Comparison of ENCODE assay signal across 28 mouse cellular contexts in the genomic region with DNA sequence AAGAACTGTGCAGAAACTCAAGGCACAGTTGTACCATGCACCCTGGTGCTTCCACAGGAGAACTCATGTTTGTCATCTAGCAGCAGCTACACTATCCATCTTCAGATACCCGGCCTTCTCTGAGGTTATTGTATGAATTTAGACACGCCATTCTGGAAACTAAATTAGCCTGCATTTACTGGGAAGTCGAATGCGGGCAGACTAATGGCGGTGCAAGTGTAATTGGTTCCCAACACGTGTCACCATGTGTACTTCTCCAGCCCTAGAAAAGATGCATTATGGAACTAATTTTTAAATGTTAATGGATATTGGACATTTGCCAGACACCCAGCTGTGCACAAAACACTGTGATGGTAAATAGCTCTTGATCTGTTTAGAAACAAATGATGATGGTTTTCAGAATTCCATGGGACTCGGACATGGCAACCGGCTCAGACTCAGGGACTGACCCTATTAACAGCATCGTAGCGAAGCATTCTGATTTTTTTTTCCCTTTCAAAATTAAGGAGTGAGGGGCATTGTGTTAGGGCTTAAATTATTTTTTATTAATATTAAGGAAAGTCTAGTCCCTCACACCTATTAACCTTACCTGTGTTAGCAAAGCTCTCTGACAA.
DNase-seq lines count a peak whose midpoint lies in the region; ATAC-seq and TF ChIP-seq lines count a peak whose summit lies in the region.
"Had no signal": no experiment of that assay in that cellular context is flagged by ENCODE, and none has a peak within 500 bp of the region (broad histone marks: within the 10 kb centered on the region; RNA-seq: fewer than 3 reads in every experiment).

No protein-coding gene starts in this region.

- TF ChIP-seq CTCF in hindbrain, postnatal 0 days (IDR thresholded peaks at IDR 0.05; ENCODE audit: low read depth), result no peak

- no peaks in the 10 kb centered on the region for H3K9me3 ChIP-seq in hindbrain, embryonic 12.5 days (replicated peaks)
- H3K9me3 ChIP-seq in hindbrain, embryonic 10.5 days, result no peaks in the 10 kb centered on the region
- H3K9me3 ChIP-seq in forebrain, embryonic 13.5 days (replicated peaks), result no peaks in the 10 kb centered on the region
- H3K9me3 ChIP-seq in hindbrain, postnatal 0 days (ENCODE audit: low read length), result no peaks in the 10 kb centered on the region
- H3K9me3 ChIP-seq: heart, embryonic 12.5 days; hindbrain, embryonic 15.5 days; limb, embryonic 10.5 days; midbrain, embryonic 10.5 days had no signal

- no peaks in the 10 kb centered on the region for H3K27me3 ChIP-seq in hindbrain, embryonic 12.5 days
- H3K27me3 ChIP-seq in hindbrain, embryonic 10.5 days (ENCODE audit: insufficient read depth, poor library complexity, severe bottlenecking), result no peaks in the 10 kb centered on the region
- H3K27me3 ChIP-seq in forebrain, embryonic 13.5 days, result no peaks in the 10 kb centered on the region
- no peaks in the 10 kb centered on the region for H3K27me3 ChIP-seq in hindbrain, postnatal 0 days (ENCODE audit: insufficient read depth, low read length)
- H3K27me3 ChIP-seq: CH12.LX; heart, embryonic 12.5 days; hindbrain, embryonic 15.5 days had no signal

- H3K9ac ChIP-seq in hindbrain, embryonic 12.5 days, result no peak overlapping the region
- H3K9ac ChIP-seq in forebrain, embryonic 13.5 days, result no peak overlapping the region
- no peak overlapping the region for H3K9ac ChIP-seq in hindbrain, postnatal 0 days (replicated peaks; ENCODE audit: low read length)
- H3K9ac ChIP-seq: heart, embryonic 12.5 days; hindbrain, embryonic 15.5 days had no signal

- 43% methylated on average over 10 of the region's 10 CpGs for WGBS in hindbrain, embryonic 12.5 days
- WGBS in hindbrain, embryonic 10.5 days, result 86% methylated on average over 10 of the region's 10 CpGs
- WGBS in forebrain, embryonic 13.5 days, result 34% methylated on average over 10 of the region's 10 CpGs
- 27% methylated on average over 10 of the region's 10 CpGs for WGBS in hindbrain, postnatal 0 days

- H3K36me3 ChIP-seq in hindbrain, embryonic 12.5 days, result no peaks in the 10 kb centered on the region
- H3K36me3 ChIP-seq in hindbrain, embryonic 10.5 days, result no peaks in the 10 kb centered on the region
- H3K36me3 ChIP-seq in forebrain, embryonic 13.5 days (ENCODE audit: poor library complexity, severe bottlenecking), result no peaks in the 10 kb centered on the region
- no peaks in the 10 kb centered on the region for H3K36me3 ChIP-seq in hindbrain, postnatal 0 days (ENCODE audit: insufficient read depth, low read length)
- H3K36me3 ChIP-seq: G1E; heart, embryonic 12.5 days; hindbrain, embryonic 15.5 days; limb, embryonic 10.5 days; midbrain, embryonic 10.5 days had no signal

- no peaks in the 10 kb centered on the region for H3K4me1 ChIP-seq in hindbrain, embryonic 12.5 days
- H3K4me1 ChIP-seq in hindbrain, embryonic 10.5 days (replicated peaks), result no peaks in the 10 kb centered on the region
- H3K4me1 ChIP-seq in forebrain, embryonic 13.5 days, result peaks cover 10% of the 10 kb centered on the region; the same call in 1 of the 2 replicates
- H3K4me1 ChIP-seq in hindbrain, postnatal 0 days (ENCODE audit: insufficient read depth, low read length), result no peaks in the 10 kb centered on the region
- H3K4me1 ChIP-seq: heart, embryonic 12.5 days; hindbrain, embryonic 15.5 days; limb, embryonic 10.5 days; midbrain, embryonic 10.5 days had no signal

- H3K4me3 ChIP-seq in hindbrain, embryonic 12.5 days, result no peak overlapping the region
- no peak overlapping the region for H3K4me3 ChIP-seq in hindbrain, embryonic 10.5 days
- H3K4me3 ChIP-seq in forebrain, embryonic 13.5 days, result no peak overlapping the region
- no peak overlapping the region for H3K4me3 ChIP-seq in hindbrain, postnatal 0 days (ENCODE audit: low read length)
- H3K4me3 ChIP-seq: heart, embryonic 12.5 days; hindbrain, embryonic 15.5 days; limb, embryonic 10.5 days; midbrain, embryonic 10.5 days had no signal

- DNase-seq in hindbrain, embryonic 10.5 days (ENCODE audit: low spot score), result no peak
- DNase-seq in MN1 (ENCODE audit: low spot score), result peak; percentile 29
- peak; percentile 19 for DNase-seq in hindbrain, postnatal 0 days (ENCODE audit: low spot score)
- no peak for DNase-seq in c-Kit-positive CD71-positive TER-119-positive erythroid progenitor cells, embryonic 14.5 days (ENCODE audit: low spot score)
- no peak for DNase-seq in frontal cortex, adult 2 months (ENCODE audit: extremely low spot score in 1 of 2, low spot score in 1 of 2)
- DNase-seq: adrenal gland, adult 2 months; B cell, adult 2 months; cerebellum, adult 2 months; cerebellum, postnatal 36 days; embryo, embryonic 11 days; gastrocnemius, postnatal 14 days; heart, adult 18-20 months; heart, postnatal 10 days; kidney, adult 9 months; kidney, postnatal 14 days; liver; right cerebral cortex, postnatal 25 days; spleen, adult 18-20 months had no signal

- no peak overlapping the region for H3K27ac ChIP-seq in hindbrain, embryonic 12.5 days
- H3K27ac ChIP-seq in hindbrain, embryonic 10.5 days, result no peak overlapping the region
- no peak overlapping the region for H3K27ac ChIP-seq in forebrain, embryonic 13.5 days
- H3K27ac ChIP-seq in hindbrain, postnatal 0 days, result no peak overlapping the region
- H3K27ac ChIP-seq: hindbrain, embryonic 15.5 days; limb, embryonic 10.5 days; midbrain, embryonic 10.5 days had no signal

- peak; percentile 75 for ATAC-seq in hindbrain, embryonic 12.5 days (ENCODE audit: low FRiP score)
- peak; percentile 71; the same call in 1 of the 2 replicates for ATAC-seq in forebrain, embryonic 13.5 days
- ATAC-seq in hindbrain, postnatal 0 days, result no peak
- ATAC-seq: intestine, embryonic 16.5 days; lung, postnatal 0 days had no signal

- no peak overlapping the region for H3K4me2 ChIP-seq in hindbrain, embryonic 12.5 days (replicated peaks)
- no peak overlapping the region for H3K4me2 ChIP-seq in forebrain, embryonic 13.5 days
- no peak overlapping the region for H3K4me2 ChIP-seq in hindbrain, postnatal 0 days (ENCODE audit: low read depth, low read length)
- H3K4me2 ChIP-seq: heart, embryonic 12.5 days; hindbrain, embryonic 15.5 days had no signal

Comparison
In these comparisons a context has a peak if more than half of its experiments do, and no peak if none do; other contexts are left out.
1. DNase-seq: peak in MN1 (single experiment) and hindbrain, postnatal 0 days (single experiment); none in hindbrain, embryonic 10.5 days (single experiment), c-Kit-positive CD71-positive TER-119-positive erythroid progenitor cells, embryonic 14.5 days (single experiment) and frontal cortex, adult 2 months (0 of 2).